Mouse (Mus musculus): ENCODE data around the gene Slc23a4. TPM values are rescaled to one million over a fixed set of nuclear protein-coding genes. Genes with fewer than 3 reads are reported as not detected.

Slc23a4 gene
- total RNA-seq, 1 experiment from 2014 or later = 0.35 TPM

GRCm38 (mm10) chr6:34903441-34903840 is 84.8 kb downstream of the Slc23a4 start:
- no peak for ATAC-seq (replicated peaks in 1 of 2; ENCODE audit: insufficient read depth in 1 of 2, low FRiP score in 2 of 2, low TSS enrichment in 1 of 2, low read depth in 1 of 2, poor library complexity in 2 of 2, severe bottlenecking in 2 of 2)

- ATAC-seq (replicated peaks in 1 of 2; ENCODE audit: insufficient read depth in 1 of 2, low FRiP score in 2 of 2, low TSS enrichment in 1 of 2, low read depth in 1 of 2, poor library complexity in 2 of 2, severe bottlenecking in 2 of 2) = no peak
These were observed 85.6 kb downstream of the Slc23a4 start for GRCm38 (mm10) chr6:34902578-34902977.

DNA sequence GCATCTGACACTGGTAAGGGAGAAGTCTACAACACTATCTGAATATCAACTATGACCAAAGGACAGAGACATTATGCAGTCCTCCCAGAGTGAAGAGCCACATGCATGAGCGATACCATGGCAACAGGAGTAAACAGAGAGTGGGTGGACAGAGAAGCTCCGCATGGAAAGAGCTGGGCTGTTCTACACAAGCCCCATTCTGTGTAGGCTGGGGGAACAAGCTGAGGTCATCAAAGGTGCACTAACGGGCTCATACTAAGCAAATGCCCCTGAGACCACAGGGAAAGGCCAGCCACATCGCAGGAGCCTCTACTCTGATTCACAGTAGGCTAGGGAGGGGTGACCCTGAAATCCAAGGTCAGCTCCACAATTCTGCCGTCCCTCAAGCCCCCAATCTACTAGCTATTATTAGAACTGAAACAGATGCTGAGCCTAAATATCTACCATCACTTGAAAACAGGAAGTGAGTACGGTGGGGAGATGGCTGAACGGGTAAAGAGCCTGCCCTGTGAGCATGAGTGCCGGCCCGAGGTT is 86.2 kb downstream of the Slc23a4 start:
- no peak for ATAC-seq (replicated peaks in 1 of 2; ENCODE audit: insufficient read depth in 1 of 2, low FRiP score in 2 of 2, low TSS enrichment in 1 of 2, low read depth in 1 of 2, poor library complexity in 2 of 2, severe bottlenecking in 2 of 2)

DNA sequence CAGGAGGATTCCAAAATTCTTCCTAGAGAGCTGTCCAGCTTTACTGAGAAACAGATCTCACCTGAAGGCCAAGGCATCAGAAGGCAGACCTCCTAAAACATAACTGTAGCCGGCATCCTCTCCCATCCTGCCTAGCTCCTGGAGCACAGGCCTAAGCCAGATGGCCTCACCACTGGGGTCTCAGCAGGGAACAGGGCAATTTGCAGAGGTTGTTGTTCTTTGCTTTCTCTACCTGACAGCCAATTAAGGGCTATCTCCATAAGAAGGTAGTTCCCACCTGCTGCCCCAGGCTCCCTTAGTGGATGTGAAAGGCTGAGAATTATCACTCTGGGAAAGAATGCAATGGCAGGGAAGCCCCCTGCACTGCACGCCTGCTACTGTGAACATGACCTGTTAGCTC is 87.2 kb downstream of the Slc23a4 start:
- ATAC-seq (replicated peaks in 1 of 2; ENCODE audit: insufficient read depth in 1 of 2, low FRiP score in 2 of 2, low TSS enrichment in 1 of 2, low read depth in 1 of 2, poor library complexity in 2 of 2, severe bottlenecking in 2 of 2) = no peak

DNA sequence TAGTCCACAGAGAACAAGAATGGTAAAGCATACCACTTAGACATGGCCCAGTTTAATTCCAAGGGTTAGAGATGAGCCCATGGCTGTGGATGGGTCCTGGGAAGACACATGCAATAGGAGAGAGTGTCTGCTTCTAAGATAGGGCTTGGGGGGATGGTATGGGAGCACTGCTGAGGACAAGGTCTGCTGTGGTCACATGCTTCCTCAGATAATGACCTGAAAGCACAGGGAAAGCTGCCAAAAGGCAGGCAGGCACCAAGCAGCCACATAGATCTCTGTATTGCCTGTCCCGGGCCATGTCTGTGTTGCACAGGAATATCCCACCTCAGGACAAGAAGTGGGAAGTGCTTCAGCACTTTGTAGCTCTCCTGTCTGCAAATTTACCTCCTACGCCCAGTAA is 89.1 kb downstream of the Slc23a4 start:
- no peak for ATAC-seq (replicated peaks in 1 of 2; ENCODE audit: insufficient read depth in 1 of 2, low FRiP score in 2 of 2, low TSS enrichment in 1 of 2, low read depth in 1 of 2, poor library complexity in 2 of 2, severe bottlenecking in 2 of 2)

GRCm38 (mm10) chr6:34896168-34896780 is 91.9 kb downstream of the Slc23a4 start:
- no peak; a peak in 1 of 4 replicates for ATAC-seq (replicated peaks in 1 of 2; ENCODE audit: insufficient read depth in 1 of 2, low FRiP score in 2 of 2, low TSS enrichment in 1 of 2, low read depth in 1 of 2, poor library complexity in 2 of 2, severe bottlenecking in 2 of 2)

DNA sequence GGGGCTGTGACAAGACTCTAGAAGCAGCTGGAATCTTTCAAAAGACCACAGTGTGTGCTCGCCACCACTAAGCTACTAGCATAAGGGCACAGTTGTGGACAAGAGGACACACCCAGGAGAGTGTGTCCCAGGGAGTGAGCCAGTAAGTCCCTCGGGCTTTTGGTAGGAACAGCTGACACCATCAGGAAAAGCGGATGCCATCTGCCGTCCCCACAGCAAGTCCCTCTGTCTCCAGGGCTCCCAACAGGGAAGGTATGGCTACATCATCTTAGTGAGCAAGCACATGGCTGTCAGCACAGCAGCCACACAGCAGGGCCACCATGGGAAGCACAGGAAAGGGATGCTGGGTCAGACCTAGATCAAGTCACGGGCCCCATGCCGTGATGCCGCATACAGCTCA is 92.6 kb downstream of the Slc23a4 start:
- ATAC-seq (replicated peaks in 1 of 2; ENCODE audit: insufficient read depth in 1 of 2, low FRiP score in 2 of 2, low TSS enrichment in 1 of 2, low read depth in 1 of 2, poor library complexity in 2 of 2, severe bottlenecking in 2 of 2) = no peak

Other genes starting within 250 kb of the Slc23a4 start
- gene Agbl3, start 208.0 kb downstream of the Slc23a4 start, total RNA-seq (2017) = 7.1 and 9.3 TPM in 2 replicates
- 4.9 and 5.9 TPM in 2 replicates for gene Tmem140, start 125.3 kb downstream of the Slc23a4 start, total RNA-seq (2017)
- 2.6 and 3.8 TPM in 2 replicates for gene Cyren, start 110.3 kb downstream of the Slc23a4 start, total RNA-seq (2017)
- gene Wdr91, start 77.5 kb downstream of the Slc23a4 start, total RNA-seq (2017) = 18.3 and 35.6 TPM in 2 replicates
- gene Stra8, start 68.2 kb downstream of the Slc23a4 start, total RNA-seq (2017) = not detected in 2 replicates
- 31.8 and 38.9 TPM in 2 replicates for gene Cnot4, start 145.3 kb upstream of the Slc23a4 start, total RNA-seq (2017)
- 65.5 and 75.0 TPM in 2 replicates for gene Nup205, start 189.0 kb upstream of the Slc23a4 start, total RNA-seq (2017)